Mouse (Mus musculus): Measurements from ENCODE around the gene Bcl11b.

- no peak for TF ChIP-seq POLR2A (IDR thresholded peaks at IDR 0.05; ENCODE audit: low read depth, low read length)
- no peak for TF ChIP-seq CTCF (IDR thresholded peaks at IDR 0.05; ENCODE audit: extremely low read depth, insufficient read length, insufficient replicate concordance, low read depth, low read length)
Measured at GRCm38 (mm10) chr12:107908826-107909225, 94.6 kb downstream of the Bcl11b start.

Measured in small intestine, adult 2 months (tissue).